Mouse (Mus musculus): ENCODE data around the gene Ift74.

- TF ChIP-seq CTCF (IDR thresholded peaks at IDR 0.05; ENCODE audit: insufficient read depth, low read depth, low read length) (no peak), POLR2A (IDR thresholded peaks at IDR 0.05; ENCODE audit: insufficient read depth, low read depth, low read length) (peak; percentile 55)
Observed at GRCm38 (mm10) chr4:94603031-94603629, 11.2 kb upstream of the Ift74 start, which contains the start of gene Plaa.
